Mouse (Mus musculus) skeletal muscle tissue, adult 2 months (tissue): ENCODE data around the gene Sdk1.

Experiments used
- DNase-seq: peaks from one replicate; pipeline ENCODE4 v3.0.0-alpha.2; 2012; ENCODE audit warnings: low read depth, low spot score

The Sdk1 gene

DNA sequence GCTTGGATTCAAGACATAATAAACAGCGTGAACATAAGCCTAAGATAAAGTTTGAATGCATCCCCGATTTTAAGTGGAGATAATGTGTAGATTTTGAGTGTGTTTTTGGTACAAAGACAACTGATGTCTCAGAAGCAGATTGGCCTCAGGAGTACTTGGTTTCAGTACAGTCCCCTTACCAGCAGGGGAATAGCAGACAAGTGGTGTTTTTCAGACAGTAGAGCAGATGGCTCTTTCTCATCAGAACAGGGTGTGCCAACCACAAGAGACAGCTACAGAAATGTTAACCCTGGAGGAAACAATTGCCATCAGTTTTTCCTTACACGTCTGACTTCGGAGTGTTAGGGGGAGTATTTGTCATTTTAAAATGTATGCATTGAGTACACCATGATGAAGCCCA is 83.6 kb downstream of the Sdk1 start:
- DNase-seq, result no peak

DNA sequence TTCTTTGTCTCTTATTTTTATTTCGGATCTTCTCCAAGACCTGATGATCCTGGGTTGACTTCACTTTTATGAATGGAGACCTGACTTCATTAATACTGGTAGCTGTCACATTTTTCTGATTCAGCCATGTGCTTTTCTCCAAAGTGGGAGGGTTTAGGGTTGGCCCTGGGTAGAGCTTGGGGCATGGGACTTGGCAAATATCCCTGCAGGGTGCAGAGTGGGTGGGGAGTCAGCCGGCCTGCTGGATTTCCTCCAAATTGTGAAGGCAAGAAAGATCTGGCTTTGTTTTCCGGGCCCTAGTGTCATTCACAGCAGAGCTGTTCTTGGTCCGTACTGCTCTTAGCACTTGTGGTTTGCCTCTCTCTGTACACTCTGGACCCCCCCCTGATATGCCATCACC is 103.1 kb downstream of the Sdk1 start:
- no peak for DNase-seq

DNA sequence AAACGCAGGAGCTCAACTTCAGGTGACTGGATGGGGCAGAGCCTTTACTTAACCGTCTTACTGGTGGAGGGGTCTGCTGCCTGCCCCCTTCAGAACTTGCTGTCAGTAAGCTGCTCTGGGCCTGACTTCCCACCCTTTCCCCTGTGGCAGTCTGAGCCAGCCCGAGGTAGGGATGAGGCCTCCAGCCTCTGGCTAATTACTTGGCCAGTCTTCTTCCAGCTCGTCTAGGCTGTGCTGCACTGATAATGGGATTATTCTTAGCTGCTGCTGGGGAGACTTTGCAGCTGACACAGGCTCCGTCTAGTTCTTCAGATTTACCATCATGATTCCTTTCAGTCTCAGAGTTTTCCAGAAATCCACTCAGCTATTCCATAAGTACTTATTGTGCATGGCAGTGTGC is 104.2 kb downstream of the Sdk1 start:
- DNase-seq, result no peak

DNA sequence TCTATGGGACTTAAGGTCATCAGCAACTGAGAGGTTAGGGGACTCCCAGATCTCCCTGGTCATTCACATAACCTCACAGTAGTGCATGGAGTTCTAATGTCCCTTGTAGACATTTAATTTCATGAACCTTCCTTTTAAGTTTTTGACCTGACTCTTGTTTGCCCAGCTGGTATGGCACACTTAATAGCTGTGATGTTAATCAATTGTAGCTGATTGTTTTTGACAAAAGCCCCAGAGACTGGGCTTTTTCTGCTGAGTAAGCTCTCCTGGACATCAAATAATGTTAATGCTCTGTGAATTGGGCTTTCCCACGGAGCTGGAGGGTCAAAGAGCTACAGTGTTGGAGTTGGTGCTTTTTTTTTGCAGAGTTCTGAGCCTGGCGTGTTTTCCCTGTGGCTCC is 121.4 kb downstream of the Sdk1 start:
- DNase-seq, result no peak

DNA sequence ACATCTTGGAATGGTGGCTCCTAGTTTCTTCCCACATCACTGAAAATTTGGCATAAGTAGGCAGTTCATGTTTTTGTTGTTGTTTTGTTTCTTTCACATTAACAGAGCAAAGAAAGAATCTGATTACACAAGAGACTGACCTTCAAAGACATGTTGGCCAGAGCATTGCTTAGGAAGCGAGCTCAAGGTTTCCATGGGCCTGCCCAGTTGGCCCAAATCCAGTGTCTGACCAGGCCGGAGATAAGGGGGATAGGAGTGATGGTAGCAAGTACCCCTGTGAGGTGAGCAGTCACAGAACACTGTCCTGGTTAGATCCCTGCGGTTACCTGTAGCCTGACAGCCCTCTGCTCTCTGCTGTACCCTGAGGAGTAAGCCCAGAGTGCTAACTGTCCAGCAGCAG is 122.7 kb downstream of the Sdk1 start:
- DNase-seq, result no peak

DNA sequence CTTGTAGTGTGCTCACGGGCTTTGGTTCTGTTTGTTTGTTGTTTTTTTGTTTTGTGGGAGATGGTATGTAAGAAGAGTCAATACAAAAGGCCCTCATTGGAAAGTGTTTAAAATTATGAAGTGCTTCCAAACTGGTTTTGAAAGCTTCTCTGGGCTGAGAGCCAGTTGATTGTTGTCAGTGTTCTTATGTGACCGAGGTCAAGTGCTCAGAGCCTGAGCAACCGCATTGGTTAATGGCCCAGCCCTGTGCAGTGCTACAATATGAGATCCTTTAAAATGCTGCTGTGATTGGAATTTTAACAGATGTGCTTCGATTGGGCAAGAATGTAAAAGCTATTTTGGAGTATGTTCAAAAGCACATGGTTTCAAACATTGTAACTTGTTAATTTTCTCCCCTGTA is 127.3 kb downstream of the Sdk1 start:
- DNase-seq, result peak; percentile 21

DNA sequence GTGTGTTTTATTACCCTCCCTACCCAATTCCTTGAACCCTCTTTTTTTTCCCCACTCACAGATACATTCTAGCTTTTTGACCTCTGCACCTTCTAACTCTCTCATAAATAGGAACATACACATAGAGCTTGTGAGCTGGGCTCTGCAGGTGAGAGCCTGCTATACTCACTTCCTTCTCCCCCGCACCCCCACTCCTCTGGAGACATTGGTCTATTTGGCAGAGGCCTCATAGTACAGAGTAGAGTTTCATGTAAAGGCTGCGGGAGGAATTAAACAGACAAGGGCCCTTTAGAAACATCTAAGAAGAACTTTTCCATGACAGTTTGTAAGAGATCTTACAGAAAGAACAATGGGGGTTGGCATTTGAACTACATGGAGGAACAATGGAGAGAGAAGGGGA is 133.5 kb downstream of the Sdk1 start:
- no peak for DNase-seq

DNA sequence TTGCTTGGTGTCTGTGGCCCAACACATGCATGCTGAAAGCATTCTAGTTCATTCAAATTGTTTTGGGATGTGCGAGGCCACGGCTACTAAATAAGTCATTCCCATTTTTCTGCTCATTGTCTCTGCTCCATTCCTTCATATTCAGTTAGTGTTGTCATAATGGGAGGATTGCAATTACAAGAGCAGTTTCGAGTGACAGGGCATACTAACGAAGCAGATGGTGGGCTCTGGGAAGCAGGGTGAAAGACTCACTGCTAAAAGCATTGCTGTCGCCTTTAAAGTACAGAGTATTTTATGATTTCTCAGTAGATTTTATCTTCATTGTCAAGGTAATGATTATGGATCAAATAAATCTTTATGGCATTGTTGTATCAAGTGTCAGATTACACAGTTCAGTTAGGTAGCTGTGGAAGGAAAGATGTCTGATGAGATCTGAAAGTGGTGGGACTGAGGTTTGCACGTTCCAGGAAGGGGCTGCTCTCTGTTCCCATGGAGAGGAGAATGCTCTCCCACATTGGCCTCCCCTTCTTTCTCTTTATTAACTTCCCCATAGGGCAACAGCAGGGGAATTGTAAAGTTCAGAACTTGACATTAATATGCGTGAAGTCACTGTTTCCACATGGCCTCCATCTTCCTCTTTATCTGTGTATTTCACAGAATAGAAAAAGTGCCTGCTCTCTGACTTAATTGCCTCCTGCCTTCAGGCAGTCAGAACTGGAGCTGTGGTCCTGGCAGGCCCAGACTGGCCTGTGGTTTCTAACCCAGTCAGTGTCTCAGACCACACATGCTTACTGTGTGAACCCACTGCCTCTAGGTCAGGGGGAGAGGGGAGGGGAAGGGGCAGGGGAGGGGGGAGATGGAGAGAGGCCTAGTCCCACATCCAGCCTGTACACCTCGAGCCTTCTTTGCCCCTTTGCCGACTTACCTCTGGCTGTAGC is 138.8 kb downstream of the Sdk1 start:
- DNase-seq, result no peak

DNA sequence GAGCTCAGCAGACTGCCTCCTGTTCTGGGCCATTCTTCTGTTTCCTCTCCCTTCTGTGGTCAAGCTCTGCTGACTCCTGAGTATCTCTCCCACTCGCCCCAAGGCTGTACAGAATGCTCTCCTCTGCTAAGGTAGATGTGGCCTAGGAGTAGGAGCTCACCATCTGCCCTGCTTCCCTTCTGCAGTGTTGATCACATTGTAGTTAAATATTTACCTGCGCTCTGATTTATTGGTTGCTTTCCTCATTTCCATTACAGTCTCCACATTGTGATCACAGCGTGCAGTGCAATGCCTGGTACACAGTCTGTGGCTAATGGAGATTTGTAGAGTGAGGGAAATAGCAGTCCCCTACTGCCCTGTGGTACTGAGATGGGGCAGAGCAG is 139.5 kb downstream of the Sdk1 start:
- no peak for DNase-seq

DNA sequence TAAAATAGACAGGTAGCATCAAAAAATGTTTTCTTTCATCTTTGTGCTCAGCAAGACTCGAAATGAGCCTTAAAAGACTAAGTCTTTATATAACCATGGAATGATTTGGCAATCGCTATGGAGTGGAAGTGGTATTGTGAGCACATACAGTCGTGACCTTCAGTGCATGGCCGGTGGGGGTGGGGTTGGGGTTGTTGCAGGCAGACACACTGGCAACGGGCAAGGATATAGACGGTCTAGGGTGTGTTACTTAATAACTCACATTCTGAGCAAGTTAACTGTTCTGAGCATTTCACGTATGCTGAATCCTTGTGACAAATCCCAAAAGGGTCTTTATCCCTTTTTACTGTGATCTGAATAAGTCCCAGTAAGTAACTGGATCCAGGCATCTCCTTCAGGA is 140.3 kb downstream of the Sdk1 start:
- no peak for DNase-seq

DNA sequence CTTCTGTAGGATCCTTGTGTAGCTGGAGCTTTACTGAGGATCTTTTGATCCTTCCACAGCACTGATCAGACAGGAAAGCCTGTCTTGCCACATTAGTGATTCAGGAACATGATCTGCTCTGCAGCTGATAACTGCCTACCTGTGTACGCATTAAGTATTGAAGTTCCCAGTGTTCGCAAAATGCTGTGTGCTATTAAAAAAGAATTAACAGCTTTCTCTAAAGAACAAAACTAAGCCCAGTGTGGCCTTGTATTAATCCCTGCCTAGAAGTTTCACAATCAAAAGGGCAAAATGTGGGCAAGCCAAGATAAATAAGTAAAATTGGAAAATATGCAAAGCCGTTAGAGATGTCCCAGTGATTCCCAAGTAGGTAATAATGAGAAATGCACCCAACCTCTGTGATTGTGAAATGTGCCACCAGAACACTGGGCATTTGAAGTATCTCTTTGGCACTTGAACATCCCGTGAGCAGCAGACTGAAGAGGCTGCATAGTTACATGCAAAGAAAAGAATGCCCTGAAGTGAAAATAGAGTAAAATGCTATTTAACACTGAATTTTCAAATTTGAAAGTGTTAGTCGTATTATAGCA is 141.1 kb downstream of the Sdk1 start:
- DNase-seq, result no peak

DNA sequence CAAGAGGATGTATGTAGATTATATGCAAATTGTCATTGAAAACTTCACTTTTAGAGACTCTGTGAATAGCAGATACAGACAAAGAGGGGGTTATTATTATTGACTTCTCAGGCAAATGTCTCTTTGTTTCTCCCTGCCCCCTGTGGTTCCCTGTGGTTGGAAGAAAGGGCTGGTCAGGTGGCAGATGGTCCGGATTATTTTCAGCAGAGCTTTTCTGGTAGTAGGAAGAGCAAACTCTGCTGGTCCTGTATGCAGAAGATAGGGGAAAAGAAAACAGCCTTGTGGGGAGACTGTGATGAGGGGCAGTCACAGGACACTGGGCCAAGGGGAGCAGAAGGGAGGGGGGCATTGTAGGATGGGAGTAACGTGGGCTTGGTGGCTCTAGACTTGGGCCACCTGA is 147.2 kb downstream of the Sdk1 start:
- no peak for DNase-seq

DNA sequence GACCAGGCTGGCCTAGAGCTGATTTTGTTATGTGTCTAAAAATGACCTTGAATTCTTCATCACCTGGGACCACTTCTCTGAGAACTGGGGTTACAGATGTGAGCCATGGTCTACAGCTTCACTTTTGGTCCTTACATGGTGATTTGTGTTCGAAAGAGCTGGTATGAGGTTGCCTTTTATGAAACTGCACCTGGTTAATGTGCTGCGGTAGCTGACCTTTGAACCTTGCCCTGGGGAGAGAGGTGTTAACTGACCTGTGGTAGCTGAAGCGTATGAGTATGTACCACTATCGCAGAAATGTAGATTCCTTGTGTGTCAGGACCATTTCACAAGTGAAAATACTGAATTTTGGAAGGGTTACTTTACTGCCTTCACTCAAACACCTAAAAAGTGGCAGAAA is 149.3 kb downstream of the Sdk1 start:
- DNase-seq, result no peak

DNA sequence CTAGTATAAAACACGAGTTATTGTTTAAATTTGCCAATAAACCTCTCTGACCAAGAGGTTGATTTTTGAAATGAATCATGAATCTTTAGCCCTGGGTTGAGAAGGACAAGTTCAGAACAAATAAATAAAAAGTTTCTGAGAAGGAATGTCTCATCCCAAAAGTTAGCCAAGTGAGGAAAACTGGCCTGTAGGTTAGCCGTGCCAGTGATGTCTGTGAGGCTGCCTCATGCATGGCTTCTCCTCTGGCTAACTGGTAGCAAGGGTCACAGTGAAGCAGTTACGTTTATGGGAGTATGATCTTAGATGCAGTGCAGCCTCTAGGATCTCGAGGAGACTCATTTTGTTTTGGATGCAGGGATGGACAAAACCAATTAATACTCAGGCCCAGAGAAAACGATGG is 149.9 kb downstream of the Sdk1 start:
- DNase-seq, result no peak

DNA sequence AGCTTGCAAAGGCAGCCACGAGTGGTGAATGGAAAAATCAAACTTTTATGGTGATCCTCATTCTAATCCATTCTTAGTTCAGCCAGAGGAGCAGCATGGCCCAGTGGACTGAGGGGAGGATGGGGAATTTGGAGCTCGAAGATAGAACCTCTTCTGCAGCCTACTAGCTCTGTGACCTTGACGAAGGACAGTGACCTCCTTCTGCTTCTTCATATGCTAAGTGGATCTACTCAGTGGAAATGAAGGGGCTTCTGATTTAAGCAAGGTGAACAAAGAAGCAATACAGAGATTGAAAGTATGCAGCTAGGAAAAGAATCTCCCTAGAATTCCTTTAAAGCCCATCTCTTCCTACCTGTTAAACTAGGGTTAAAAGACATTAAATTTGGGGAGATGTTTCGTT is 152.6 kb downstream of the Sdk1 start:
- no peak for DNase-seq

DNA sequence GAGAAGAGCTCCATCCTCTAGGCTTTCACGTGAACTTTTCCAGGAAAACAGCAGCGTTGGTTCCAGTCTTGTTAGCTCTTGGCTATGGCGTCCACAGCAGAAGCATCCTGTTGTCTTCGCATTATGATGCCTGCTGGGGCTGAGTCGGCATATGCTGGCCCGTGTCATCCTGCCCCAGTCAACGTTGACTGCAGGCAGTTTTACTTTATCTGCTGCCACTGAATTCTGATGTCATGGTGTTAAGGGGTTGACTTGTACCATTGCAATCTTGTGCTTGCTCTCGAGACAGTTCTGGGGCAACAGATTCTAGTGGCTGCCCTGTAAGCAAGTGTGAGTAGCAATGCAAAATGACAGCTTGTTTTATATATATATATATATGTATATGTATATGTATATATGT is 153.3 kb downstream of the Sdk1 start:
- no peak for DNase-seq

DNA sequence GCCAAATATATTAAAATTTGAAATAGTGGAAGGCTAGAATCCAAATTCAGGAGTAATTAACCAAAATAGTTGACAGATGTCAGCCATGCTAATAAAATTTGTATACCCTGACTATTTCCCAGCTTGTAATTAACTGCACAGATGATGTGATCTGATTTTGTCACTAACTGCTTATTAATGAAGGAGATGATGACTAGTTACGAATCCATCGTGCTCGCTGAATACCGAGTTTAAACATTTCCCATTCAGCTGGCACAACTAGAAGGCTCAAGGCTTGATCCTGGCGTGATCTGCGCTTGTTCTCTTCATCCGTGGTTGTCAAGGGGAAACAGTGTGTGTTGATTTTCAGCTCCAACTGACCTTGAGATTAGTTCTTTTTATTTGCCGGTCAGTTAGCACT is 162.5 kb downstream of the Sdk1 start:
- DNase-seq, result no peak

DNA sequence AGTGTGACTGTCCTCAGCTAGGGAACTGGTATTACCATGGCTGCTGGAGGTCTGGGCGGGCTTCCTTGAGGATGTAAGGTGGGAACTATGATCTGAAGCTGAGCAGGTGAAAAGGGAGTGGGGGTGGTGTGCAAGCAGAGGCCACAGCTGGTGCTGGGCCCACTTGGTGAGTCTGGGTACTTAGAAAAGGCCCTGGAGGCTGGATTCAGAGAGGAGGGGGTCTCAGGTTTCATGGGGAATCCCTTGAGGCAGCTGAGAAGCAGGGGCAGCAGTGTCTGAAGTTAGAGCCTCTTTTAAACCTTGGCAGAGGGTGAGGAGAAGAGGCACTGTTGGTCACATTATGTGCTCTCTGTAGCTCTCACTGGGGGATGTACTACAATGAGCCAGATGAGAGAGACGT is 163.4 kb downstream of the Sdk1 start:
- DNase-seq, result no peak

DNA sequence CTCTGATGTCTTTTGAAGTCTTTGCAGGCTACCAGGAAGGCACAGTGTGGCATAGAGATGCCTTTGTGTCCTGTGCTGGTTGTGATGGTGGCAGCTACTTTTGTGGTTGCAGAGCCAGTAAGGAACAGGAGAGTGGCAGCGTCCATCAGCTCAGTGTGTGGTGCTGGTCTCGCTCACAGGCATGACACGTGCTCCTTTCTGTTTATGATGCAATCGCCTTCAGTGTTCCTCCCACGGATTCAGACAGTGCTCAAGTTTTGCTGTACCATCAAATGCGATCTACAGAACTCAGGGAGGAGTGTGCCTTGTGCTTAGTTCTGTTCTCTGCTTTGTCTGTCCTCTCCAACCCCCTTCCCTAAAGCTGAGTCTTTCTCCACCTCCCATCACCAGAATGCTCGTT is 165.6 kb downstream of the Sdk1 start:
- no peak for DNase-seq

DNA sequence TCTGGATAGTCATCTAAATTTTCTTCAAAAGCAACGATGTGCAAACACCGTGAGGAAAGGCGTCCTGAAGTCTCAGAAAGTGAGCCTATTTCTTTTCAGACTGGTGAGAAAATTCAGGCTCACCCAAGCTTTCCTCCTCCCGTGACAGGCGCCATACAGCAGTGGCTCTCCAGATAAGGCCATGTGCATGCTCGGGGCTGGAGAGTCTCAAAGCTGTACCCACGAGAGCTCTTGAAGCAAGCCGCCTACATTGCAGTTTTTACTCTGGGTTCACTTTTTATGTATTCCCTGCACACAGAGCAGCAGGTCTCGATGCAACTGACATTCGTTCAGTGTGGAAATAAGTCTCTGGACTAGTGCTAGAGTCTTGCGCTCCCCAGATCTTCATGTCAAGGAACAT is 171.7 kb downstream of the Sdk1 start:
- no peak for DNase-seq

DNA sequence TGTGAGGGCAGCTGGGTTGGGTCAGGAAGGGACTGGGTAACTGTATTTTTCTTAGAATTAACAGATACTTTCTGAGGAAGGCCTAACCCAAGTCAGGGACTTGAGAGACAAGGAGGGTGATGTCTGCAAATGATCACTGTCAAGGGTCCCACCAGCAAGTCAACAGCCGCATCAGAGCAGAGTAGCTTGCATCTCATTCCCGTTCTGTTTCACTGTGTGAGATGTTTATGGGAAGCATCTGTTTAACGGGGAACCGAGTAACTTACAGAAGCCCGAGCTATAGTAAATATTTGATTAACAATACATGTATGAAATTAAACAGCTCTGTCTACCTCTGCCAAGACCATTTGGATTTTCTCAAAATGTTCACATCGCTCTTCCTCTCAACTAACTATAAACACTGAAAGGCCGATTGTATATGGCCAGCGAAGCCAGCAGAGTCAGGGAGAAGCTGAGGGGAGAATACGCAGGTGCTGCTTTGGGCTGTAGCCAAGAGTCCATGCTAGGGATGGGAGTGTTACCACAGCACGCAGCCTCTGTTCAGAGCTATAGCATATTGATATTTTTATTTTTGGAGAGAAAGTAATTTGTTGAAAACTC is 174.5 kb downstream of the Sdk1 start:
- no peak for DNase-seq

DNA sequence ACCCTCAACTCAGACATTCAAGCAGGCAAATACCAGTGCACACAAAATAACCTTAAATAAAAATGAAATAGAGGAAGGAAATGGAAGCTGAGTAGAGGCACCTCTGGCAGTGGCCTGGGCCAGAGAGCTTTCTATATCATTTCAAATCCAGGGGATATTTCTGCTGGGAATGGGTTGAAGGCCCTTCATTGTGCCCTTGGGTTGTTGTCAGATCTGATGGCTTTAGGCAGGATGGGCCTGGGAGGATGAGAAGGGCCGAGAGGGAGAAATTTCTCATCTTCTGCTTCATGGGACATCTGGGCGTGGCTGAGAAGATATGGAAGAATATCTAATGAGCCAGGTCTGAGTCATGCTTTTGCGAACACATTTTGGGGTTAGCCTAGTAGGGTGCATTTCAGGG is 186.8 kb downstream of the Sdk1 start:
- DNase-seq, result no peak

DNA sequence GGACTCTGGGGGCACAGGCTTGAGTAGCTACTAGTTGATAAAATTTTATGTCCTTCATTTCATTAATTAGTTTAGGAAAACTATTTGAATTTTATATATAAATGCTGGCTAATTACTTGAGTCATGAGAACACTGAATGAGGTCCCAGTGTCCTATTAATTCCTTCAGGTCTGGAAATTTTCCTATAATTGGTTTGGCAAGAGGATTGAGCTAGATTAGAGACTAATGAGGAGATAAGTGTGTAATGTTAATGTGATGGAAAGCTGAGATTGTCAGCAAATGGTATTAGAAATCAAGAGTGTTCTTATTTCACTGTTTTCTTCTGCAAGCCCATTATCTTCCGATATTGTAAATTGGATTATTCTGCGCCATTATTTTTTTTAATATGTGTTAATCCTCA is 192.0 kb downstream of the Sdk1 start:
- DNase-seq, result no peak
